Mouse (Mus musculus) frontal cortex, postnatal 25 days (tissue): ENCODE measurements at regions not wholly inside any gene's neighbourhood (a gene's known extent, or its start where the extent isn't known, plus 50 kb on each side); places are given as distances from the start of the nearest gene placed in this dataset.
"Not testable (repeated sequence)": the region's sequence is repeated elsewhere in the genome, so short reads cannot be mapped to it uniquely, and the experiment has no call there.

Experiments
- DNase-seq, 2 experiments: peaks; one replicate each; pipeline ENCODE4 v3.0.0; 2022; ENCODE audit warnings: low spot score in 2 of 2

- DNase-seq = not testable (repeated sequence)
Observed at GRCm38 (mm10) chr6:48172769-48173168, 86.4 kb upstream of the Zfp746 start.

- DNase-seq = no peak
Observed at GRCm38 (mm10) chr6:48136851-48137250, 50.5 kb upstream of the Zfp746 start.
